Mouse (Mus musculus) neural tube, embryonic 14.5 days (tissue): Measurements from ENCODE around the gene Slc25a42. TPM values are rescaled to one million over a fixed set of nuclear protein-coding genes. Genes with fewer than 3 reads are reported as not detected.

Experiments used
- polyA plus RNA-seq: library from polyadenylated mRNA; unstranded; fragments of >200 nt; fragmentation: Nextera tagmentation; extraction: Ambion mirVana; gene quantifications from 2 replicates; pipeline ENCODE4 v1.2.1, GENCODE M21; 2014

Gene Slc25a42
- polyA plus RNA-seq, 1 experiment from 2014 or later = 10.0 TPM

Other genes with a start within 250 kb of the Slc25a42 start
- gene Gatad2a, start 215.9 kb downstream of the Slc25a42 start, polyA plus RNA-seq = 20.9 and 27.5 TPM in 2 replicates
- 73.5 and 77.9 TPM in 2 replicates for gene Mau2, start 169.6 kb downstream of the Slc25a42 start, polyA plus RNA-seq
- 47.1 and 52.9 TPM in 2 replicates for gene Sugp1, start 169.5 kb downstream of the Slc25a42 start, polyA plus RNA-seq
- gene Tm6sf2, start 139.4 kb downstream of the Slc25a42 start, polyA plus RNA-seq = 1.3 and 2.1 TPM in 2 replicates
- gene Hapln4, start 128.8 kb downstream of the Slc25a42 start, polyA plus RNA-seq = 0.73 and 0.84 TPM in 2 replicates
- gene Ncan, start 91.4 kb downstream of the Slc25a42 start, polyA plus RNA-seq = 154 and 176 TPM in 2 replicates
- gene Nr2c2ap, start 81.0 kb downstream of the Slc25a42 start, polyA plus RNA-seq = 22.9 and 35.3 TPM in 2 replicates
- gene Rfxank, start 73.2 kb downstream of the Slc25a42 start, polyA plus RNA-seq = 9.4 and 12.2 TPM in 2 replicates
- 63.7 and 72.3 TPM in 2 replicates for gene Borcs8, start 72.8 kb downstream of the Slc25a42 start, polyA plus RNA-seq
- 0.27 and 0.72 TPM in 2 replicates for gene Mef2b, start 72.6 kb downstream of the Slc25a42 start, polyA plus RNA-seq
- gene Tmem161a, start 39.9 kb downstream of the Slc25a42 start, polyA plus RNA-seq = 28.3 and 34.8 TPM in 2 replicates
- gene Sugp2, start 21.9 kb upstream of the Slc25a42 start, polyA plus RNA-seq = 77.1 and 78.6 TPM in 2 replicates
- gene Armc6, start 22.2 kb upstream of the Slc25a42 start, polyA plus RNA-seq = 95.5 and 106 TPM in 2 replicates
- gene Homer3, start 70.5 kb upstream of the Slc25a42 start, polyA plus RNA-seq = 16.8 and 25.5 TPM in 2 replicates
- 44.5 and 45.9 TPM in 2 replicates for gene Ddx49, start 90.2 kb upstream of the Slc25a42 start, polyA plus RNA-seq
- gene Cope, start 90.2 kb upstream of the Slc25a42 start, polyA plus RNA-seq = 285 and 327 TPM in 2 replicates
- 33.4 and 42.9 TPM in 2 replicates for gene Cers1, start 103.5 kb upstream of the Slc25a42 start, polyA plus RNA-seq
- 2.1 and 7.5 TPM in 2 replicates for gene Gdf1, start 117.5 kb upstream of the Slc25a42 start, polyA plus RNA-seq
- 14.4 and 15.0 TPM in 2 replicates for gene Upf1, start 141.0 kb upstream of the Slc25a42 start, polyA plus RNA-seq
- gene Comp, start 161.3 kb upstream of the Slc25a42 start, polyA plus RNA-seq = 0.20 and 0.41 TPM in 2 replicates
- 48.2 and 55.9 TPM in 2 replicates for gene Crtc1, start 227.3 kb upstream of the Slc25a42 start, polyA plus RNA-seq